Mouse (Mus musculus) lung, adult 2 months (tissue): ENCODE measurements around the gene Smpdl3b.

Experiments used
- CTCF ChIP-seq: fragments of 200-500 bp; IDR thresholded peaks from 2 replicates; pipeline ENCODE4 v1.5.1; 2011; ENCODE audit warnings: mild to moderate bottlenecking, low read length, control low read depth; ENCODE audit not compliant: insufficient read depth
- POLR2A ChIP-seq: fragments of 200-500 bp; IDR thresholded peaks from 2 replicates; pipeline ENCODE4 v1.6.1; 2011; ENCODE audit warnings: low read depth, mild to moderate bottlenecking, control low read depth, low read length, borderline replicate concordance; ENCODE audit errors: extremely low read depth

DNA sequence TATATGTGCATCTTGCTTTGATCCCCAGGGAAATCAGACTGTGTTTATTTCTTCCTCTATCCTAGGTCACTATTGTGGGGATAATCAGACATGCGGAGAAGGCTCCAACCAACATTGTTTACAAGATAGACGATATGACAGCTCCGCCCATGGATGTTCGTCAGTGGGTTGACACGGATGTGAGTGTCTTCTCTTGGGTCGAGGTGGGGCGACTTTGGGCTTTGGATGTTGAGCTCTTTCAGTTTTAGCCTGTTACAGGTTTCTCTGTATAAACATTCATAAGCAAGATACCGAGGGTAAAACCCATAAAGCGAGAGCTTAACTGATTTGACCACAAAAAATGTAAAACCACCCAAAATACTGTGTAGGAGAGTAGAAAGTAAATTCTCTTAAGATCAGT, 14.7 kb upstream of the Smpdl3b start:
- no peak for TF ChIP-seq POLR2A
- no peak for TF ChIP-seq CTCF
